Mouse (Mus musculus): Measurements from ENCODE around the gene A630095N17Rik.

GRCm38 (mm10) chr1:75254625-75255013 is 22.7 kb upstream of the A630095N17Rik start:
- TF ChIP-seq CTCF (conservative IDR thresholded peaks at IDR 0.05 in 1 of 2, IDR thresholded peaks at IDR 0.05 in 1 of 2; ENCODE audit: low read depth in 2 of 2, low read length in 2 of 2) (no peak; a peak in 1 of 4 replicates), POLR2AphosphoS2 (IDR thresholded peaks at IDR 0.05; ENCODE audit: low read depth, low read length) (no peak), SIN3A (IDR thresholded peaks at IDR 0.05; ENCODE audit: low read length) (no peak), SMC3 (IDR thresholded peaks at IDR 0.05; ENCODE audit: low read depth, low read length) (no peak)
